Mouse (Mus musculus): ENCODE data around the gene Stxbp5l. TPM values are rescaled to one million over a fixed set of nuclear protein-coding genes. Genes with fewer than 3 reads are reported as not detected.

Gene Stxbp5l
- total RNA-seq (2021), result 100 to 1,000 TPM; 120 to 136 TPM
- long read RNA-seq, experiment 1, full-length matches to known transcripts, result 15 of 25 reads
- long read RNA-seq, experiment 1, partial matches to known transcripts, result 1 of 25 reads
- long read RNA-seq, experiment 1, other reads (novel, unspliced or antisense), result 9 of 25 reads
- long read RNA-seq, experiment 2, full-length matches to known transcripts, result 9 of 19 reads
- long read RNA-seq, experiment 2, partial matches to known transcripts, result 2 of 19 reads
- long read RNA-seq, experiment 2, other reads (novel, unspliced or antisense), result 8 of 19 reads

DNA sequence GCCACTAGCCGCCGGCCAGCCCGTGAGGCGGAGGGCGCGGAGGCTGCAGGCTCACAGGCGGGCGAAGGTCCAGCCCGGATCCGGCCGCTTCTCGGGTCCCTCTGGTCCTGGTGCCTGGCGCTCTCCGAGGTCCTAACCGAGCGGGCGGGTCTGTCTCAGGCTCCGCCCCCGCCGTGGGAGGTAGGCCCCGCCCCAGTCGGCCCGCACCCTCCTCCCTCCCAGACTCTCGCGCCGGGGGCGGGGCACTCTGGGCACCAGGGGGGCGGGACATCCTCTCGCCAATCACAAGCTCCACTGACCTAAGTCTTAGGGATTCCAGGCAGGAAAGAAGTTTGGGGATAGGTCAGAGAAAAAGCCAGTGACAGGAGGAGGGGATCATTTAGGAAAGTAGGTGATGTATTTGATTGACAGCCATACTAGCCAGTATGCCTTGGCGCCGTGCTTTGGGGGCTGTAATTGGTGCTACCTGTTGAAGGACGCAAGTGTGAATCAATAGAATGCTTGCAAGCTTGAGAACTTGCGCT, at the start of gene Stxbp5l:
TSS of gene Stxbp5l (minus strand) at position 142 of the 524 bp plus-strand sequence.
- intact Hi-C loops (cut with DNase I), result loop anchor here (2.0 to 5.0 kb wide), 2 partner anchors 122 to 300 kb away; no protein-coding TSS in a partner anchor
- Histone ChIP-seq H3K27ac (peak within 1 kb of the TSS; percentile 93), H3K4me3 (peak within 1 kb of the TSS; percentile 62)
- peak; percentile 95 to 97 for DNase-seq (ENCODE audit: extremely low spot score in 1 of 2, low spot score in 2 of 2)
- no peak for TF ChIP-seq CTCF (IDR thresholded peaks at IDR 0.05)

DNA sequence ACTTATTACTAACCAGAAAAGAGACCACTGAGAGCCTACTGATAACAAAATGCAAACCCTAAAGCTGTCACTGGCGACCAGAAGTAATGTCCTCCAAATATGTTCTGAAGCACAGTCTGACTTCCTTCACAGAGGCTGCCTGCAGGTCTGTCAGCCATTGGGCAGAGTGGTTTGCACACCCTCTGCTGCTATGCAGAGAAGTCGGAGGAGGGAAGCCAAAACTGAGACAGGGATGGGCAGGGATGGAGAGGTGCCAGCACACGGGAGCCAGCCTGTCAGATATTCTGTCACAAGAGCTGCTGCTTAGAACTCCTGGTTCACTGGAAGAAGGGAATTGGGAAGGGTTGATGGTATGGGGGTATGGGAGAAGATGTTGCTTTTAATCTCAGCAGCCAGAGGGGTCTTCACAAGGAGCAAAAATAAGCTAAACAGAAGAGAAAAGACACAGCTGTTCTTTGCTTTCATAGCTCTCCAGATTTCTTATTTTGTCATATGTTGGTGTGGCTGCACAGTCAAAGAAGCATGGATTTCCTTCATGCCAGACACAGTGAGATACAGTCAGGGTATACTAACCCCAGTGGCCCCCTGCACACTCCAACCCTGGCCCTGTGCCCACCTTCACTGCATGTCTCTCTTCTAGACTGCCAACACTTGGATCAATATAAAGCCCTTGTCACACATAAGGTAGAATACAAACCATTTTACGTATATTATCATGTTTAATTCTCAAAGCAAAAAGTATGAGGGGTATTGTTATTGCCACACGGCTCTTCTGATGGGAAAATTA, 48.8 kb upstream of the Stxbp5l start:
- Histone ChIP-seq H3K4me3 (no peak overlapping the region), H3K27ac (peak overlapping the region; percentile 62)
- peak in 1 of 2 experiments; percentile 53 for DNase-seq (ENCODE audit: extremely low spot score in 1 of 2, low spot score in 2 of 2)
- intact Hi-C loops (cut with DNase I), result loop anchor here (5.0 kb wide), 1 partner anchor 249 kb away; no protein-coding TSS in a partner anchor
- TF ChIP-seq CTCF (IDR thresholded peaks at IDR 0.05), result no peak

DNA sequence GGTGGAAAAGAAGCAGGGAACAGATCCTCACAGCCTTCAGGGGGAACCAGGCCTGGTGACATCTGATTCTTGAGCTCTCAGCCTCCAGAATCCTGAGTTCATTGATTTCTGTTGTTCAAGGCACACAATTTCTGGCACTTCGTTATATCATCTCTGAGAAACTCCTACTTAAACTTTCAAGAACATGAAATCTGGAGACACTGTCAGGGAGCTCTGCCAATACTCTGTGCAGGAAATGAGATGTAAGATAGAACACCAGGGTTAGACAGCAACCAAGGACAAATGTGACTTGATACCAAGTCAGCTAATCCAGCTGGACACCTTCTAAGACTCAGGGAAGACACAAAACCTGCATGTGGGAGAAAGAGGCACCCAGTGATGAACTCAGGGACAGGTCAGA, 40.7 kb upstream of the Stxbp5l start:
- intact Hi-C loops (cut with DNase I), result no loop called here
- no peak overlapping the region for H3K27ac ChIP-seq
- no peak for TF ChIP-seq CTCF (IDR thresholded peaks at IDR 0.05)
- DNase-seq (ENCODE audit: extremely low spot score in 1 of 2, low spot score in 2 of 2), result no peak
- H3K4me3 ChIP-seq, result no peak overlapping the region

DNA sequence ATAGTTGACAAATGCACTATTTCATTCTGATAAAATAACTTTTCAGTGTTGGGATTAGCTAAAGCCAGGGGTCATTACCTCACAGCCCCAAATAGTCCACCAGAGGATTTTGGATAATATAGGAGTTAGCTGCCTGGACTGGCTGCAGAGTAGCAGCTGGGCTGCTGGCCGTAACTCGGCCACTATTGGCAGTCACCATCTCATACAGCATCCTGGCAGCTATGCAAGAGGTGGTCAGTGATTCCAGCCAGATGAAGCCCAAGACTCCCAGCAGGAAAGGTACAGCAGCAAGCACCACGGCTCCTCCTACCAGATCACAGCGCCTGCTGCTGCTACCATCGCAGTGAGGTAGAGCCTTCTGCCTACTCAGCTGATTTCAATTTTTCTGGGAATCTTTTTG, 38.1 kb upstream of the Stxbp5l start:
- intact Hi-C loops (cut with DNase I), result no loop called here
- no peak overlapping the region for H3K27ac ChIP-seq
- TF ChIP-seq CTCF (IDR thresholded peaks at IDR 0.05), result no peak
- no peak for DNase-seq (ENCODE audit: extremely low spot score in 1 of 2, low spot score in 2 of 2)
- H3K4me3 ChIP-seq, result no peak overlapping the region

DNA sequence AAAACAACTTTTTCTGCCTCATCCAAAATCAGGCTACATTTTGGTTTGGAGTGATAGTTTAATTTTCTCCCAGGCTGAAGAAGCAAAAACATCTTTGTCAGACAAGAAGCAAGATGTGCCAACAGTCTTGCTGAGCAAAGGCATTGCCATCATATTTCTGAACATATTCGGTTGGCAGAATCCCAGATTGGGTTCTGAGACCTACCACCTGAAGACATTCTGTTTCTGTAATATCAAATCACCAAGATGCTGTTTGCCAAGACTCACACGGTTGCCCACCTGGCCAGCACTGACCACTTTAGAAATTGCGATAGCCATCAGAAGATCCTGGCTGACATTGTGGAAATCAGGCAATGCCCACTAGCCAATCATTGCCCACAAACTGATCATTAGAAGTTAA, 37.1 kb upstream of the Stxbp5l start:
- no peak for DNase-seq (ENCODE audit: extremely low spot score in 1 of 2, low spot score in 2 of 2)
- H3K4me3 ChIP-seq, result no peak overlapping the region
- intact Hi-C loops (cut with DNase I), result no loop called here
- TF ChIP-seq CTCF (IDR thresholded peaks at IDR 0.05), result no peak
- H3K27ac ChIP-seq, result no peak overlapping the region

DNA sequence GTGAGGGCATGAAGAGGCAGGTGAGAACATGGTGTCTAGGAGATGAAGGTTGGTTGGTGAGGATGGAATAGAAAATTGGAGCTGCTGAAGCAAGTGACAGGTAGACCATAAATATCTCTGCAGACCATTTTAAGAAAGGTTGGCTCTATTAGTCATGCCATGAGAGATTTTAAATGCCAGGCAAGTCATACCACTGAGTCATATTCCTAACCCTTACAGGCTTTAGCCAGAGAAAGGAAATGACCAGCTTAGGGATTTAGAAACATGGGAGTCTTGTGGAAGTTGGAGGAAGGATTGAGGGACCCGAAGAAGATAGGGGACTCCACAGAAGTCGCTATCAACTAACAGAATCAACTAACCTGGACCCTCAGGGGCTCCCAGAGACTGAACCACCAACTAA, 35.8 kb upstream of the Stxbp5l start:
- no peak for DNase-seq (ENCODE audit: extremely low spot score in 1 of 2, low spot score in 2 of 2)
- no peak overlapping the region for H3K4me3 ChIP-seq
- intact Hi-C loops (cut with DNase I), result no loop called here
- no peak overlapping the region for H3K27ac ChIP-seq
- TF ChIP-seq CTCF (IDR thresholded peaks at IDR 0.05), result no peak

DNA sequence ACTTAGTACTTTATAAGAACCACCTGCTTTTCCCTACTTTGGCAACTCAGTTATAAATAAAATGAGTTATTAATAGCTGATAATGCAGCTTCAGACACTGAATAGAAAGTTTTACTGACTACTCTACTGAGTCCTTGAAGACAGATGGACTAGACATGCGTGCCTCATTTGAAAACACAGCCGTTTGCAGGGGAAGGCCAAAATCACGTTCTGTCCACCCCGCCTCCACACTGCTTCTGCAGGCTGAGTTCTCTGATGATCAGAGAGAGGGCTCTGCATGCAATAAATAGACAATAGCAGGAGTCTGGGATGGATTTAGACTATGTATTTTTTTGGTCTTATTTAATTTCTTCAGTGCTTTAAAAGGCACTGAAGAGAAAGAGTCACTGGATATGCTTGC, 20.8 kb upstream of the Stxbp5l start:
- Histone ChIP-seq H3K4me3 (no peak overlapping the region), H3K27ac (no peak overlapping the region)
- TF ChIP-seq CTCF (IDR thresholded peaks at IDR 0.05), result no peak
- intact Hi-C loops (cut with DNase I), result no loop called here
- DNase-seq (ENCODE audit: extremely low spot score in 1 of 2, low spot score in 2 of 2), result no peak

DNA sequence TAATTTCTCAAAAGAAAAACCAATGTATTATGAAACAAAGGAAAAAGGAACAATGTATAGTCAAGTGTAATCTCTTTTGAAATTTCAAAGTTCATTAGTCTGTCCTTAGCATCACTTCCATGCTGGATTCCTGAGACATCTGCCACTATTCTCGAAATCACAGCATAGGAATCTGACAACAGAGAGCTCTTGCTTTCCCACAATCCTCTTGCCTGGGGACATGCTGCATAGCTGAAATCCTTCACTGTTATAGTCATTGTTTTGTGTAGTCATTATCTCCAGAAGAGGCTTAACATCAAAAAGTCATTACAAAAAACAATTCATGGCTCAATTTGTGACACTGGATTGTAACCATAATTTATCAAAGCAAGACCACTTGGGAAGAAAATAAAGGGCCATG, 20.2 kb upstream of the Stxbp5l start:
- Histone ChIP-seq H3K27ac (no peak overlapping the region), H3K4me3 (no peak overlapping the region)
- TF ChIP-seq CTCF (IDR thresholded peaks at IDR 0.05), result no peak
- intact Hi-C loops (cut with DNase I), result no loop called here
- no peak for DNase-seq (ENCODE audit: extremely low spot score in 1 of 2, low spot score in 2 of 2)

DNA sequence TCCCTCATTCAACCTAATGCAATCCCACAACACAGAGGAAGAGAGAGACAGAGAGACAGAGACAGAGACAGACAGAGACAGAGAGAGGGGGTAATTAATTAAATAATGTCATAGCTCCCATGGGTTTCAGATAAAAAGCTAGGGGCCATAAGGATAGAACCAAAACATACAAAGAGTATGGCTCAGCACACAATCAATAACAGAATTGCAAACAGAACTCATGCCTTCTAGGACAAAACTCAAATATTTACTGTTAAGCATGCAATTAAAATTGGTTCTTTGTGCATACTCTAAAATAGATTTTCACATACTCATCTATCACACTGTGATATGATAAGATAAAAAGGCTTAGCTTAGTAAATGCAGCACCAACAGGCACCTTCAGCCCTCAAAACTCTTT, 5.2 kb upstream of the Stxbp5l start:
- H3K4me3 ChIP-seq, result no peak overlapping the region
- H3K27ac ChIP-seq, result no peak overlapping the region
- intact Hi-C loops (cut with DNase I), result no loop called here
- no peak for TF ChIP-seq CTCF (IDR thresholded peaks at IDR 0.05)
- no peak for DNase-seq (ENCODE audit: extremely low spot score in 1 of 2, low spot score in 2 of 2)

DNA sequence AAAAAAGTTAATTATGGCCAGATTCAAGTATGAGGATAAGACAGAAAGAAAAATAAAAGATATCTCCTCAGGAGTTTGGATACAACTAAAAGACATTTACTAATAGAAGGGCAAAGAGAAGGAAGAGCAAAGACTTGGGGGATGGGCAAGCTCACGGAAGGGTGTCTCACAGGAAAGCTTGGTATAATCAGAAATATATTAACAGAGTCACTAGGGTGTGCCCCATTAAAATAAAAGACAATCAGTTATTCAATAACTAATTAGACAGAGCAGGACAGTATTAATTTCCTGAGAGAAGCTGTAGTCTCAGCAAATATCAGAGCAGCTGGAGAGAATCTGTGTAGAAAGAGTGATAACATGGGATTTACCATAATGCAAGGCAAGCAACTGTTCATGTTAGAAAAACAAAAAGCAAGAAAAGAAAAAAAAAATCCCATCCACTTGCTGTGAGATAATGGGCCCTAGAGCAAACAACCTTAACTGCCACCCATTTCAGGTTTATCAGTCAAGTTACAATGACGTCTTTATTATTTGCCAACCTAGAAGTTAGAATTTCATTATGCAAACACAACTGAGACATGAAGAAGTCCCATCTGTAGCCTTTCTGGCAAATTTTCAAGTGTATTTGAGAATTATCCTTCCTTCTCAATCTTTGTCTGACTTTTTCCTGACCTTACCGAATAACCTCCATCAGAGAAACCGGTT, 4.6 kb upstream of the Stxbp5l start:
- intact Hi-C loops (cut with DNase I), result no loop called here
- no peak overlapping the region for H3K27ac ChIP-seq
- TF ChIP-seq CTCF (IDR thresholded peaks at IDR 0.05), result no peak
- H3K4me3 ChIP-seq, result no peak overlapping the region
- no peak for DNase-seq (ENCODE audit: extremely low spot score in 1 of 2, low spot score in 2 of 2)

DNA sequence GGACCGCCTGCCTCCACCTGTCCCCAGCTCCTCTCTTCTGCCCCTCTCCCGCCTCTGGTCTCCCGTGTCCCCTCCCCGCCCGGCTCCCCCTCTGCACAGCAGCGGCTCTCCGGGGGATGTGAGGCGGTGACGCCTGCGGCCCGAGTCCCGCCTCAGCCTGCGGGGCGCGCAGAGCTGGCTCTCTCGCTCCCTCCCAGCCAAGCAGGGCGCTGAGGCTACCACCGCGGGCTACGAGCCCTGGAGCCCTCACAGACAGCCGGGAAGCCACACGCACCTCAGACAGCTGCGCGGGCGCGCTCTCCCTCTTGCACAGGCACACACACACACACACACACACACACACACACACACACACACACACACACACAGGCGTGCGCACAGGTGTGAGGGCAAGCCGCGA, 393 bp downstream of the Stxbp5l start:
- TF ChIP-seq CTCF (IDR thresholded peaks at IDR 0.05), result no peak
- H3K27ac ChIP-seq, result peak overlapping the region; percentile 93
- H3K4me3 ChIP-seq, result peak overlapping the region; percentile 62
- intact Hi-C loops (cut with DNase I), result loop anchor here (2.0 to 5.0 kb wide), 2 partner anchors 123 to 300 kb away; no protein-coding TSS in a partner anchor
- peak; percentile 69 to 71 for DNase-seq (ENCODE audit: extremely low spot score in 1 of 2, low spot score in 2 of 2)

DNA sequence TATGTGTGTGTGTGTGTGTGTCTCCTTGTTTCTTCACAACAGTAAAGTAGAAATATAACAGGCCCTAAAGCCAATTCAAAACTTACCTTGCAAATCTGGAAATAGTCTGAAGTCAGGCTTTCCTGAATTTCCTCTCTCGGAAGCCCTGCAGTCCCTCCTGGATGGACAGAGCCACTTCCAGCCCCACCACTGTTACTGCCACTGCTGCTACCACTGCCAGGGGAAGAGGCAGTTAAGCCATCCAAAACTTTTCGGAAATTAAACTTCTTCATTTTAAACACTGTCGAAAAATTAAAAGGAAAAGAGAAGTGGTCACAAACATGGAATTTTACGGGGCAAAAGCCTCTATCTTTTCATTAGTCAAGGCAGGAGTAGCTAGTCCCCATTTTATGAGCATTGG, 1.3 kb downstream of the Stxbp5l start:
- DNase-seq (ENCODE audit: extremely low spot score in 1 of 2, low spot score in 2 of 2), result no peak
- intact Hi-C loops (cut with DNase I), result loop anchor here (5.0 kb wide), 1 partner anchor 124 kb away; no protein-coding TSS in a partner anchor
- H3K4me3 ChIP-seq, result peak overlapping the region; percentile 62
- H3K27ac ChIP-seq, result peak overlapping the region; percentile 93
- no peak for TF ChIP-seq CTCF (IDR thresholded peaks at IDR 0.05)
